Mouse (Mus musculus) embryo, embryonic 10 days (tissue): ENCODE measurements at regions not wholly inside any gene's neighbourhood (a gene's known extent, or its start where the extent isn't known, plus 50 kb on each side); places are given as distances from the start of the nearest gene placed in this dataset.
A peak's percentile ranks its signal among the peaks of the same experiment; 100 is the strongest.

ENCODE experiments used
- DNase-seq: peaks from one replicate; pipeline ENCODE4 v3.0.0-alpha.2; 2015; ENCODE audit warnings: low spot score

- no peak for DNase-seq
Observed at GRCm38 (mm10) chr2:73041475-73041874, 55.0 kb upstream of the Gm11084 start.

- DNase-seq = no peak
Observed at GRCm38 (mm10) chr2:73040031-73040430, 53.5 kb upstream of the Gm11084 start.

DNA sequence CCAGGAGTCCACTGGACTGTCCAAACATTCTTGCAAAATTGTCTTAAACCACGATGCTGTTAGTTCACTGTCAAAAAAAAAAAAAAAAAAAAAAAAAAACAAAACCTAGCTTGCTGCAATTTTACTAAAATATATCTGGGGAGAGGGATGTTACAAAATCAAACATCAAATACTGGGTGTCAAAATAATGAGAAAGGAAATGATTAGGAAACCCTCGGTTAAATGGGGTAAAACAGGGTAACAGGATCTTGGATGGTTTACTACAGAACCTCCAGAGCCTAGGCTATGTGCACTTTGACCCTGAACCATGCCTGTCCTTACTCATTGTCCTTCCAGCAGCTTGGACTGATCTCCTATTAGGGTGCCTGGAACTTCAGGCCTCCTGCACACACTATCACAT is 52.8 kb upstream of the Gm11084 start:
- DNase-seq = no peak

- DNase-seq = peak; percentile 70
Observed at GRCm38 (mm10) chr2:73038290-73038732, 51.8 kb upstream of the Gm11084 start.

DNA sequence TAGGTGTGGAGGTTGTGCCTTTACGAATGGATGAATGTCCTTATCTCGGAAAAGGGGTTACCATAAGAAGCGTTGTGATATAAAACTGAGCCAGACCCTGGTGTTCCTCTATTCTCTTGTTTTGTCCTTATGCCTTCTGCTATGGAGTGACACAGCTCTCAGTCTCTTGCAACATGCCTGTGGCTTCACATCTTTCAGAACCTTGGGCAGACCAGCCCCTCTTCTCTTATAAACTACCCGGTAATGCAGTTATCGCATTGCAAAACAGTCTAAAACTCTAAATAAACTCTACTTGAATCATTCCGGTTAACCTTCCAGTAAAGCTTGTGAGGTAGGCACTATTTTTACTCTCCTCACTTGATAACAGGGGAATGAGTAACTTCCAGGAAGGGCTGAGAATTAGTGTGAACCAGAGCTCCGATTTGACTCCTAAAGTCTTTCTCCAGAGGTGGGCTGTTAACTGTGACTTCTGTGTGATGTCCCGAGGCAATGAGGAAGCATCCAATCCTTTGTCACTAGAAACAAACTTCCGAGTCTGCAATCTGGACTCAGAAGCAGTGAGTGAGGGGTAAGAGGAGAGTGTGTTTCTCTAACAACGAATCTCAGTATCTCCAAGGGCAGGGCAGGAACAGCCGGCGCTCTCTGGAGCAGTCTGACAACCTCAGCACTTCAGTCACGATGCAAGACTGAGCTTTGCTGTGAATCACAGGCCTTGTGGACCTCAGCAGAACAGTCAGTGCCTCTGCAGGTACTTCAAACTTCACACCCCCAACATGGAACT is 50.9 kb upstream of the Gm11084 start:
- DNase-seq = peak; percentile 20
